Mouse (Mus musculus): ENCODE measurements at regions not wholly inside any gene's neighbourhood (a gene's known extent, or its start where the extent isn't known, plus 50 kb on each side); places are given as distances from the start of the nearest gene placed in this dataset.

GRCm38 (mm10) chr3:4971496-4971895 is 779.1 kb upstream of the Gm8797 start:
- no peak for DNase-seq (ENCODE audit: inconsistent ontology term)

DNA sequence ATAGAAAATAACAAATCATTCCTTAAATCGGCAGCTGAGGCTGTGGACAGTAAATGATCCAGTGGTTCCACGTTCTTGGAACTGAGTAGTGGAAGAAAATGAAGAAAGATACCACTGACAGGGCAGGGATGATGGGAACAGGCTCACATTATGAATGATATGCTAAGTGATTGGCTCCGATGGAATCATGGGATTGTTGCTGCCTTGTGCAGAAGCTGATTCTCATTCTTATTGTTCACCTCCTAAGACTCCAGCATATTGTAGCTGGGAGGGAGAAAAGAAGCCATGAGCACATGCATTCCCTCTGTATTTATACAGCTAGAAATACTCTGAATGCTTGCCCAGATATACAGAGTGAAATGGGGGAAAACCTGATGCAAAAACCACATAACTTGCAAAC is 777.3 kb upstream of the Gm8797 start:
- DNase-seq (ENCODE audit: inconsistent ontology term) = no peak

- DNase-seq (ENCODE audit: inconsistent ontology term) = no peak
These were observed 776.8 kb upstream of the Gm8797 start for GRCm38 (mm10) chr3:4973764-4974163.

DNA sequence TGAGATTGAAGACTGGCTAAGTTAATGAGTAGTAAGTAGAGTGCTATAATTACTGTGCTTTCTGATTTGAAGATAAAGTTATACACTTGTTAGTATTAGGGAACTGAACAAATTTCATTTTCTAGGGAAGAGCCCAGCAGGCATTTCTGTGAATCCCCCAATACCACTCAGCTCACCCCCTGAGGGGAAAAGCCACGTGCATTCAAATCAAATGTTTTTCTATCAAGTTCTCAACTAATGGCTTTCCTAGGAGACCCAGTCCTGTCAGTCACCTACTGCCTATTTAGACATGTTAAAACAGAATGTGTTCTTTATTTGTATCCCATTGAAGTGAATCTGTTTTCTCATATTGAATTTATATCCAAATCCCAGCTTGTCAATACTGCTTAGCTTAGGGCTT is 775.9 kb upstream of the Gm8797 start:
- DNase-seq (ENCODE audit: inconsistent ontology term) = no peak

DNA sequence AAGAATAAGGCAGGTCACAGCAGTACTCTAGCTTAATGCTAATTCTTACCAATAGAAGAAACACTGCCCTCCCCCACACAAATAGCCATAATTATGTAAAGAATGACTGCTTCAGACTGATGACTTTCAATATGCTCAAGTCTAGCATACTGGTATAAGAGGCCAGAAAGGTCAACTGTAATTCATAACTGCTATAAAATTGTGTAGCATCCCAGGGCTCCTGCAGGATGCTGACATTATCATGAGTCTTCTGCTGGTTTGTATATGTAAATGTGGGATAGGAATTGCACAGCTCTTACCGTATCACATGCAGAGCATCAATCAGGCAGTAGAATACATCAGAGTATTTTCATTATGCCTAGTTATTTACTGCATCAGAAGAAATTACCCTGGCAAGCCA is 774.3 kb upstream of the Gm8797 start:
- no peak for DNase-seq (ENCODE audit: inconsistent ontology term)

- no peak for DNase-seq (ENCODE audit: inconsistent ontology term)
These were observed 732.9 kb upstream of the Gm8797 start for GRCm38 (mm10) chr3:5017742-5018141.
